Mouse (Mus musculus) adrenal gland, adult 2 months (tissue): Measurements from ENCODE around the gene Gm12569. TPM values are rescaled to one million over a fixed set of nuclear protein-coding genes. Genes with fewer than 3 reads are reported as not detected.

Experiments used
- DNase-seq: peaks from one replicate; pipeline ENCODE4 v3.0.0; 2021
- long read RNA-seq: library from polyadenylated mRNA; stranded (forward); transcript quantifications from one replicate; pipeline ENCODE4 v2.0.0, GENCODE M21; 2021
- polyA plus RNA-seq: library from polyadenylated mRNA; depleted of rRNA; stranded (reverse); fragments of >200 nt; gene quantifications from 2 replicates; pipeline ENCODE4 v1.2.3, GENCODE M21; 2012; rRNA removed
- total RNA-seq, 2 experiments: library from RNA; stranded (reverse); gene quantifications; 2 replicates each; pipeline ENCODE4 v1.2.3; 2021

Gm12569 gene
- total RNA-seq (not detected), polyA plus RNA-seq (not detected in 2 replicates)
- long read RNA-seq = 0 reads

DNA sequence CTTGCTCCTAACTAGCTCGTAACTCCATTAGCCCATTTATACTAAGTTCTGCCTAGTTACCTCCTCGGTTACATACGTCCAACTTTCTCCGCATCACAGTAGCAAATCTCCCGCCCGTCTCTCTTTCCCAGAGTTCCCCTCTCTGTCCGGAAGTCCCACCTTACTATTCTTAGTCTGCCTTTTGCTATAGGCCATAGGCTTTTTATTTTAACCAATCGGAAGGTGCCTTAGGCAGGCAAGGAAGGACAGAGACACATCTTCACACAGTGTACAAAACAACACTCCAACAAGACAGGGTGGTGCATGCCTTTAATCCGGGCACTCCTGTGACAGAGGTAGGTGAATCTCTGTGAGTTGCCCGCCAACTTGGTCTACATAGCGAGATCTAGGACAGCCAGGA is at the start of gene Gm12569:
Gene Gm12569 (plus strand): TSS at position 166 of the 400 bp plus-strand sequence.
- no peak for DNase-seq

DNA sequence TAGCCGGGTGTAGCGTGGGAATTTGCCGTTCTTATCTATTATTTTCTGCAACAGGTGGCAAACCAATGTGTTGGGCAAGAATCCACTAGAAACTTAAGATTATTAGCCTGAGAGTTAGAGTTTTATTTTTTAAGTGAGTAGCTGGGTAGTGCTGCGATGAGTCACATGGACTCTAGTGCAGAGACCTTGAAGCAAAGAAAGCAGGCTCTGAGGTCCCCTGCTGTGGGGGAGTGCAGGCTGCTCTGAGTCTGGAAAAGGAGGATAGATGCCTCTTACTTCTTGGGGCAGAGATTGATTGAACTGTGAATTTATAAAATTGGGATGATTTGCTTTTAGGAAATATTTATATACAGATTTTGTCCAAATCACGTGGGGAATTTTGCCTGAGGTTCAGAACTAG is 17.5 kb upstream of the Gm12569 start:
- peak; percentile 27 for DNase-seq

DNA sequence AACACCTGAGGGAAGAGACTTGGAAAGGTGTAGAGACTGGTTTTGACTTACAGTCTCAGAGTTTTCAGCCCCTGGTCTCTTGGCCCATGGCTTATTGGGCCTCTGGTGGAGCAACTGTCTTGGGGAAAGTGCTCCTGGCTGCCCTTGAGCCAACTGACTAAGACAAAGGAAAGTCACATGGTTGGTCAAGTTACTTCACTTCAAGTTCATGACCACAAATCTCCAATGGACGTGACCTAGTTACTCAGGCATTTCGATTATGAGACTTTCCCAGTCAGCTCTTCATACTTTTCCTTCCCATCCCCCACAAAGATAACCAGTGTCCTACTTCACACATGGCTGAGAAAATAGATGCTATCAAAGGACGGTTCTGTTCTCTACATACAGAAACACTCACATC is 12.5 kb upstream of the Gm12569 start:
- peak; percentile 47 for DNase-seq

DNA sequence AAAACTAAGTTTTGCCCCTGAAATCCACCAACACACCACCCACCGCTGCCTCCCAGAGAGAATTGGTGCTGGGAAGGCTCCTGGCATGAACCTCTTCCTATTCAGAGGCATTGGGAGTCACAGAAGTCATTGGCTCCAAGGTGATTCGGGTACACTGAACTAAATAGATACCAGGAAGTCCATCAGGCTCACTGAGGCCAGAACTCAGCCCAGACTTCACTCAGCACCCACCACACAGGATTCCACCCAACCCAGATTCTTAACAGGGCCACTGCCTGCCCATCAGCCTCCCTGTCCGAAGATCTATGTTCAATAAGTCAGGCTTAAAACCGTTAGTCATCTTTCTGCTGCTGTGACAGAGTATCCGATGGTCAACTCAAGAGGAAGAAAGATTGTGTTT is 8.8 kb upstream of the Gm12569 start:
- no peak for DNase-seq

DNA sequence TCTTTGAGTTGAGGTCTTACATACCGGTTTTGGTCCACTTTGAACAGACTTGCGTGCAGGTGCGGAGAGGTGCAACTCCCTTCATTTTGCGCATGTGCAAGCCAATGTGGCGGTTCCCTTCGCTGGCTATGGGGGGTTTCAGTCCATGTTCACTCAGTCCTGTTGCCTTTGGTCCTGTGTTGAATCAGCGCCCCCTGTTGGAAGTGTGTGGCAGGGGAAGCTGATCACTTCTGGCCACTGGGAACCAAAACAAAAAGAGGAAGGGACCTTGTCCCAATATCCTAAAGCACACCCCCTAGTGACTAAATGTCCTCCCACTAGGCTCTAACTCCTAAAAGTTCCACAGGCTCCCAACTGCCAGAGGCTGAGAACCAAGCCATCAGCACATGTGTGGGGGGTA is 6.3 kb upstream of the Gm12569 start:
- DNase-seq = peak; percentile 7

DNA sequence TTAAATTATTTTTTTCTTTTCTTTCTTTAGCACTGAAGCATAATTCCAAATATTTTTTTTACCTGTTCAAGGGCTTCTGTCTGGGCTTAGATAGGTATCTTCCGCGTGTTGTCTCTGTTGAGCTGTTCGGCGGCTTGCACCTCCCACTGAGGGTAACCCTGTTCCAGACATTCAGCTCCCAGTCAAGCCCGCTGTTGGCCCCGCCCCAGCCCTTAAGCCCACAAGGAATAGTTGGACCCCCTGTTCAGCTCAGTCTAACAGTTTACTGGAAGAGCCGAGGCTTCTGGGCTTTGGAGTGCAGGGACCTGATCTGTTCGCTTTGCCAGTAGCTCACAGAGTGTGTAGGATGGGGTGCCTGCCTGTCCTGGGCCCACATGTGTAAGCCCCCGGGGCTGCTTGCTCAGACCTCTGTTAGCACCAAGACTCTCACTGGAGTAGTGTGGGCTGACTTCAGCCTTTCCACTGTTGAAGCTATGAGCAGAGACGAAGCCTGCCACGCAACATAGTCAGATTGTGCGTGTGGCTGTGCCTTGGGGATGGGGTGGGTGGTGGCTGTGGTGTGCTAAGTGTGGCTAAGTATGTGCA is 785 bp upstream of the Gm12569 start:
- DNase-seq = no peak

DNA sequence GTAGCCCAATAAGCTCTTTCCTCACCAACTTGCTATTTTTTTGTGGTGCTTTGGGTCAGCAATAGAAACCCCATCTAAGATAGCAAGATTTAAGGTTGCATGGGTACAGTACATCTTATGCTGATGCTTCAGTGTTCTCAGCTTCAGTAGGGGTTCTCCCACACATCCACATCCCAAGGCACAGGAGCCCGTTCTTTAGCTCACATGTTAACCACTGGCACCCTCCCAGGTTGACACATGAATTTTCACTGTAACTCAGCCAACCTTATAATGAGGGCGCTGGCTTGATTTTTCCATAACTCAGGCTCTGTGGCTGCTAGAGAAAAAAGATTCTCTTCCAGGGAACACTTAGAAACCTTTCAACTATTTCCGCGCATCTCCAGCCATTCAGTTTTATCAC is 6.8 kb downstream of the Gm12569 start:
- DNase-seq = no peak

DNA sequence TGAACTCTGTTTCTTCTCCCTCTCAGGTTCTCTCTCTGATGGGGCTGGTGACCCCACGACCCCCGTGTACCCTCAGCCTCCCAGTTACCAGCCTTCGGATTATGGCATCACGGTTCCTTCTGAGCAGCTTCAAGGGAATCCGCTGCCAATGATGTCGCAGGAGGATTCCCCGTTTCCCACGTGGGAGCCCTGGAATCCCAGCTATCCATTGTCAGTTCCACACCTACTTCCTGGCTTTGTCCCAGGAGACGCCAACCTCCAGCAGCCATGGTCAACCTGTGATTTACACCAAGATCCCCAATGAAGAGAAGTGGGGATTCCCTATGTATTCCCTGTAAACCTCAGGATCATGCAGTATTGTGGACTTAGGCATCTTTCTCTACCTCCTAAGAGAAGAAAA is 14.4 kb downstream of the Gm12569 start:
- DNase-seq = no peak

DNA sequence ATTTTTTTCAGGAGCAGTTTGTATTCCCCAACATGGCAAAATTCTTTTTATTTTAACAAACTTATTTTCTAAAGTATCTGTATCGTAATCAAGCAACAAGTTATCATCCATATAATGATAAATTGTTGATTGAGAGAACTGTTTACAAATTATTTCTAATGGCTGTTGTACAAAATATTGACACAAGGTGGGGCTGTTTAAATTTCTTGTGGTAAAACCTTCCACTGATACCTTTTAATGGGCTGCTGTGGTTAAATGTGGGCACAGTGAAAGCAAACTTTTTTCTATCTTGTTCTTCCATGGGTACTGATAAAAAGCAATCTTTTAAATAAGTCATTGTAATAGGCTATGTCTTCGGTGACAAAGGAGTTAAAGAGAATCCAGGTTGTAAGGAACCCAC is 22.6 kb downstream of the Gm12569 start:
- DNase-seq = no peak

DNA sequence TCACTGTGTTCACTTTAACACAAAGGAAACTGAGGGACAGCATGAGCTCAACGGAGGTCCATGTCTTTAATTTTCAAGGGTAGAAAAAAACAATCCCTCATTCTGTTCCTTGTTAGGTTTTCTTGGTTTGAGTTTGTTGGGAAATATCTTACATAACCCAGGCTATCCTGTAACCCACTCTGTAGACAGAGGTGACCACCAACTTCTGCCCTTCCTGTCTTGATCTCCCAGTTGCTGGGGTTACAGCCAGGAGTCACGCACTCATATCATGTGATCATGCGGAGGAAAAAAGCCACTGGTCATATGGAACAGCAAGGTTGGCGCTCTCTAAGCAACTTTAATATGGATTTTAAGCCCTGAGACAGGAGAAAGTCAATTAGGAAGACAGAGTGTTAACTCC is 36.7 kb downstream of the Gm12569 start:
- DNase-seq = no peak

DNA sequence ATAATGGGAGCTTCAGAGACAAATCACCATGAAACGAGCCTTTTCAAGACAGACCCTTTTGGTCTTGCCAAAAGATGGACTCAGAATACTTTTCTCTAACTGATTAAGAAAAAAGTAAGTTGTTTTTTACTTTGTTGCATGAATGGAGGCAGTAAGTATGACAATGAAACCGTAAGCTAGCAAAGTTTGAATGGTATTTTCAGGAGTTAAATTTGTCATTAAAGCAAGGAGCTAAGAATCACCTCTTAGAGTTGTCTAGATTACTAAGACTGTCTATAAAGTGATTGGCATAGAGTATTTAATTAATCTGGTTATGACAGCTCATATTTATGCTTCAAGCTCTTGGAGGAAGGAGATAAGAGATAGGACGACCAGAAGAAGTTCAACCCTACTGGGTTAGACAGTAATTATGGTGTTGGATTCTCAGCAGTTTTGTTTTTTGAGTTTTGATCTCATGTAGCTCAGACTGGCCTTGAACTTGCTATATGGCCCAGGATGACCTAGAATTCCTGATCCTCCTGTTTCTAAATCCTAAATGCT is 41.5 kb downstream of the Gm12569 start, which contains the start of gene Clk4:
Gene Clk4 (plus strand): TSS at position 51 of the 540 bp plus-strand sequence.
- DNase-seq = no peak

DNA sequence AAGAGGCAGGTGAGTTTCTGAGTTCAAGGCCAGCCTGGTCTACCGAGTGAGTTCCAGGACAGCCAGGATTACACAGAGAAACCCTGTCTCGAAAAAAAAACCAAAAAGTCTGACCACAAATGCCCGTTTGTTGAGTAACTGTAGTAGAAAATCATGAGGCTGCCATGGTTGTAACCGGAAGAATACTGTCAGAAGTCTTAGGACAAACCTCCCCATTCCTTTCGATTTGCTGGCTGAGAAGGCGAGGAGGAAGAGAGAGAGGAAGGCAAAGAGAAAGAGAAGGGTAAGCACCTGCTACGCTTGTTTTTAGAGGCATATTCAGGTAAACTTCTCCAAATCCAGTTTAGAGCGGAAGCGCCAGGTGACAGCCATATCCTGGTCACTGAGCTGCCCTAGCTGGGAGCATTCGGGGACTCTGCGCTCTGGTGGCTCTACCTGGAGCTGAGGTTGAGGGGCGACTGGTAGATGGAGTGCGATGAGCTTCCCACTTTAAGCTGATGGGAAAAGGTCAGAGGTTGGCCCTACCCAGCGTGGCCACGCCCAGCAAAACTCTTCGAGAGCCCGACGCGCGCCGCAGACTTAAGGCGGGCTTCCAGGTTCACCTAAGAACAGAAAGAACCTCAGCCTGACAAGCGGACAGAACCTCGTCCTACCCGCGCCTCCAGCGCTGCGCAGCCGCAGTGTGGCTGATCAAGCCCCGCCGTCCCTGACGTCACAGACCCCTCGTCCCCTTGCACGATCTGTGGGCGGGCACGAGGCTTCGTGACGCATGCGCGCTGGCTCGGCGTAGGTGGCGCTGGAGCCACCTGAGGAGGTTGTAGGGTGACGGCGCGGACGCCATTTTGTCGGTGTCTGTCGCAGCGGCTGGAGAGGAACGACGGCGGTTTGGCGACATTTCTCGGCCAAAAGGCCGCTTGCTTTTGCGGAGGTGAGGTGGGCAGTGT is 42.3 kb downstream of the Gm12569 start, which contains the start of gene BC049762:
Gene BC049762 (minus strand): TSS at position 705 of the 944 bp plus-strand sequence.
- DNase-seq = peak; percentile 99

DNA sequence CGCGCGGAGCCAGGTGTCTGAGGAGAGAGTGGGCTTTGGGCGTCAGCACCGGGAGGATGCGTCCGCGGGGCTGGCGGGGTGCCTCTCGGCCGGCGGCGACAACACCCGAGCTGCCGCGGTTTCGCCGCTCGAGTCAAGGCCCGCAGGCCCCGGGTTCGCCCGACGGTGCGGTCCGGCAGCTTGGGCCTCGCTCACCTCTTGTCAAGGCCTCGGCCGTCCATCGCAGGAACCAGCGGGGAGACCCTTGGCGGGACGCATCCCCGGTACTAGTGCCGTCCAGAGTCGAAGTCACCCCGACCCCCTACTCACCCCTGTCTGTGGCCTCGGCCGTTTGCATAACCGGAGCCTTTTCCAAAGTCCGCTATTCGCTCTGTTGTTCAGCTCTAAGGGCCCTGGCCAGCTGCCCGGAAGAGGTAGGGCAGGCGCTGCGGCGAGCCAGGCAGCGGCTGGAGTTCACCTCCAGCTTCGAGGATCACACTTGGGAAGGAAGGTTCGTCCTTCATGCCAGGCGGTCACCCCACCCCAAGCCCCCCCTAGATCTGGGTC is 43.1 kb downstream of the Gm12569 start:
- DNase-seq = peak; percentile 85

DNA sequence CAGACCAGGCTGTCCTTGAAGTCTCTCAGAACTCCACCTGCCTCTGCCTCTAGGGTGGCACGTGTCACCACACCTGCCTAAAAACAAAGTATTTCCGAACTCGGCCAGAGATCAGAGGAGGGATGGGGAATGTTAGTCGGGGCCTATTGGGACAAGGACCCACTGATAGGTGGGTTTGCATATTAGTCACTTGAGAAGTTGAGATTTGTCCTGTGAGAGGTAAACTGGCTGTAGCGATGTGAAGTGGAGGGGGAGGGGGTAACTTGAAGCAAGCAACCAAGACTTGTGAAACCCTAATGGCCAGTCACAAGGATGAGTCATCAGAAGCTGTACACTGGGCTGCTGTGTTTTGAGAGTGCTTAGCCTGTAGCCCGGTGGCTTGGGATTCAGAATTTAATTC is 44.1 kb downstream of the Gm12569 start:
- DNase-seq = peak; percentile 70

DNA sequence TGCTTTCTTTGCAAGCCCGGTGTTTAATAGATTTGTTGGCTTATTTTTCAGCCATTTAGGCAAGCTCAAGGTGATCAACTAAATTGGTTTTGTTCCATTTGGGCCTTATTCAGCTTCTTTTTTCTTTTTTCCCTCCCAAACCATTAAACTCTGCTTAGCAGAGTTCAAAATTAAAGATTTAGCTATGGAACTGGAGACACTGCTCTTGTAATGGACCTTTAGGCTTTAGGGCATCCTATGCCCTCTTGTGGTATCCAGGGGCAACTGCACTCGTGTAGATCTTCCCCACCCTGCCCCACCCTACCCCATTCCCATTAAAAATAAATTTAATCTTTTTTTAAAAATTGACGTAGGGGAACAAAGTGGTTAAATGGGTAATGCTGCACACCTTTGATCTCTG is 45.1 kb downstream of the Gm12569 start:
- DNase-seq = peak; percentile 25

DNA sequence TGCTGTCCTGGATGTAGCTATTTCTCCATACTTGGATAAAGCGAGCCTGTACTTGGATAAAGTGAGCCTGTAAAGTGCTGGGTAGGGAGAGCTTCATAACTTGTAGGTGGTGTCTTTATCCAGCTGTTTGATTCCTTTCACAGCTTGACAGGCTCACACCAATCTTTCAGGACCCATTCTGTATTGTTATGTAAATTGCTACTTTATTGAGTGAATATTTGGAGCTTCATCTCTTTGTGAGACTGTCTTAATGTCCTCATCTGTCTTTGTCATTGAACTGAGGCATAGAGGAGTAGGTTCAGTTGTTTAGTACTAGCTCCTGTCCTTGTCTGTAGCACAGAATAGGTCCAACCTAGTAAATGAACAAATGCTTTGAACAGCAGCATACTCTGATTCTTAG is 54.1 kb downstream of the Gm12569 start:
- no peak for DNase-seq

Other genes starting within 250 kb of the Gm12569 start
- gene Olfr1377, start 238.5 kb upstream of the Gm12569 start, total RNA-seq = not detected
- not detected in 2 replicates for gene Olfr1377, start 238.5 kb upstream of the Gm12569 start, polyA plus RNA-seq
- not detected for gene Olfr51, start 216.9 kb upstream of the Gm12569 start, total RNA-seq
- gene Olfr51, start 216.9 kb upstream of the Gm12569 start, polyA plus RNA-seq = not detected in 2 replicates
- under 1 TPM; 0.32 to 0.55 TPM for gene Olfr54, start 206.2 kb upstream of the Gm12569 start, total RNA-seq
- gene Olfr54, start 206.2 kb upstream of the Gm12569 start, polyA plus RNA-seq = 3.4 and 3.9 TPM in 2 replicates
- not detected for gene Olfr1375, start 172.4 kb upstream of the Gm12569 start, total RNA-seq
- gene Olfr1375, start 172.4 kb upstream of the Gm12569 start, polyA plus RNA-seq = not detected in 2 replicates
- gene Zfp354a, start 161.2 kb upstream of the Gm12569 start, total RNA-seq = 1 to 10 TPM; 4.7 to 8.5 TPM
- 0.47 and 0.70 TPM in 2 replicates for gene Zfp354a, start 161.2 kb upstream of the Gm12569 start, polyA plus RNA-seq
- 100 to 1,000 TPM in 1 of 2 experiments, 10 to 100 TPM in 1; 64.9 to 108 TPM for gene Clk4, start 41.3 kb downstream of the Gm12569 start, total RNA-seq
- 5.3 and 6.8 TPM in 2 replicates for gene Clk4, start 41.3 kb downstream of the Gm12569 start, polyA plus RNA-seq
- gene BC049762, start 42.6 kb downstream of the Gm12569 start, total RNA-seq = under 1 TPM in 1 of 2 experiments, not detected in 1; 0.46 TPM
- 0.57 TPM in 1 of 2 replicates, not detected in the other for gene BC049762, start 42.6 kb downstream of the Gm12569 start, polyA plus RNA-seq
- 1 to 10 TPM; 1.1 to 6.9 TPM for gene Col23a1, start 69.4 kb downstream of the Gm12569 start, total RNA-seq
- 0.97 and 1.4 TPM in 2 replicates for gene Col23a1, start 69.4 kb downstream of the Gm12569 start, polyA plus RNA-seq